ENCODE assay signal across 29 mouse cellular contexts in the genomic region with DNA sequence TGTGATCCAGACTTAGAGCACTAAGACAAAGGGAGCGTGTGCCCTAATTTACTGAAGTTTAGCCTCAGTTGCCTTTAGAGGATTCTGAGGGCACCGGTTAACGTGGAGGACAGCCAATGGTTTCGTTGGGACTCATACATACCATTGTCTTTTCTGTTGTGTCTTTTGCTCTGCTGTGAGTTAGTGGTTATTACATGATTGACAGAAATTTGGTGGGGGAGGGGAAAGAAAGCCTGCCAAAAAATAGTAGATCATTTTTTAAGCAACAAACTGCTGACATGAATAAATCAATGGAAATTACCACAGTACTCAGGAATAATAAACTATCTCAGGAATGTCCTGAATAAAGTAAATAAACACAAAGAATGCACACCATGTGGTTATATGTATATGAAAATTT.
DNase-seq lines count a peak whose midpoint lies in the region; ATAC-seq and TF ChIP-seq lines count a peak whose summit lies in the region.
"Had no signal": no experiment of that assay in that cellular context is flagged by ENCODE, and none has a peak within 500 bp of the region (broad histone marks: within the 10 kb centered on the region; RNA-seq: fewer than 3 reads in every experiment).

No protein-coding gene starts in this region.

- DNase-seq in hindbrain, embryonic 11.5 days (ENCODE audit: low spot score), result no peak
- no peak for DNase-seq in lung, postnatal 0 days (ENCODE audit: low spot score)
- peak; percentile 38 for DNase-seq in adipocyte (ENCODE audit: low spot score)
- no peak for DNase-seq in left cerebral cortex, adult 18-20 months (ENCODE audit: low spot score in 2 of 2)
- DNase-seq in layer of hippocampus, adult 9-10 months (ENCODE audit: low spot score), result no peak
- DNase-seq: adrenal gland, adult 8-10 months; B cell, adult 2 months; cerebellum, adult 2 months; cerebellum, postnatal 25 days; gastrocnemius, postnatal 25 days; heart, adult 11 months; heart, postnatal 36 days; kidney, postnatal 25 days; lung, postnatal 36 days; right cerebral cortex, postnatal 14 days; thymus, postnatal 4 days had no signal

- H3K9ac ChIP-seq in hindbrain, embryonic 13.5 days, result no peak overlapping the region
- H3K9ac ChIP-seq in hindbrain, embryonic 11.5 days (ENCODE audit: low read depth, low read length), result no peak overlapping the region
- H3K9ac ChIP-seq in lung, embryonic 15.5 days, result no peak overlapping the region
- H3K9ac ChIP-seq in lung, postnatal 0 days (replicated peaks; ENCODE audit: low read depth), result no peak overlapping the region
- H3K9ac ChIP-seq: heart, embryonic 15.5 days; limb, embryonic 13.5 days; midbrain, embryonic 12.5 days; neural tube, embryonic 12.5 days had no signal

- no peak for TF ChIP-seq EP300 in lung, postnatal 0 days (IDR thresholded peaks at IDR 0.05)

- H3K4me2 ChIP-seq in hindbrain, embryonic 13.5 days, result no peak overlapping the region
- no peak overlapping the region for H3K4me2 ChIP-seq in hindbrain, embryonic 11.5 days (replicated peaks; ENCODE audit: low read depth, low read length)
- H3K4me2 ChIP-seq in lung, embryonic 15.5 days, result no peak overlapping the region
- H3K4me2 ChIP-seq in lung, postnatal 0 days (replicated peaks; ENCODE audit: low read depth, low read length), result no peak overlapping the region
- H3K4me2 ChIP-seq: heart, embryonic 15.5 days; limb, embryonic 13.5 days; liver, embryonic 11.5 days; midbrain, embryonic 12.5 days; neural tube, embryonic 12.5 days had no signal

- no peak for TF ChIP-seq CTCF in lung, postnatal 0 days (IDR thresholded peaks at IDR 0.05)

- ATAC-seq in hindbrain, embryonic 13.5 days (ENCODE audit: low FRiP score), result no peak
- no peak for ATAC-seq in hindbrain, embryonic 11.5 days (ENCODE audit: low FRiP score)
- ATAC-seq in lung, embryonic 15.5 days (ENCODE audit: borderline replicate concordance, extremely low read depth, low FRiP score, low TSS enrichment), result peak; percentile 29; the same call in 1 of the 2 replicates
- ATAC-seq in lung, postnatal 0 days, result no peak
- ATAC-seq: activated CD4-positive, CD25-positive, alpha-beta regulatory T cell, adult 4 months; intestine, postnatal 0 days had no signal

- H3K27ac ChIP-seq in hindbrain, embryonic 13.5 days, result peak overlapping the region; percentile 50
- no peak overlapping the region for H3K27ac ChIP-seq in hindbrain, embryonic 11.5 days (ENCODE audit: low read depth, low read length)
- no peak overlapping the region for H3K27ac ChIP-seq in lung, embryonic 15.5 days
- no peak overlapping the region for H3K27ac ChIP-seq in lung, postnatal 0 days (ENCODE audit: low read length)
- H3K27ac ChIP-seq: heart, embryonic 10.5 days; heart, embryonic 15.5 days; neural tube, embryonic 12.5 days had no signal

- 75% methylated on average over 4 of the region's 4 CpGs for WGBS in hindbrain, embryonic 13.5 days
- WGBS in hindbrain, embryonic 11.5 days, result 90% methylated on average over 4 of the region's 4 CpGs
- WGBS in lung, embryonic 15.5 days, result 60% methylated on average over 4 of the region's 4 CpGs
- WGBS in lung, postnatal 0 days, result 66% methylated on average over 4 of the region's 4 CpGs

- H3K4me1 ChIP-seq in hindbrain, embryonic 13.5 days (replicated peaks), result peaks cover 78% of the 10 kb centered on the region
- H3K4me1 ChIP-seq in hindbrain, embryonic 11.5 days (replicated peaks; ENCODE audit: control insufficient read depth, insufficient read depth, low read length), result peaks cover 16% of the 10 kb centered on the region
- H3K4me1 ChIP-seq in lung, embryonic 15.5 days, result peaks cover 55% of the 10 kb centered on the region
- 0 out of 2 replicates have a peak, but pooled peaks cover 2% of the 10 kb centered on the region for H3K4me1 ChIP-seq in lung, postnatal 0 days (ENCODE audit: insufficient read depth, low read depth, low read length)

- no peaks in the 10 kb centered on the region for H3K9me3 ChIP-seq in hindbrain, embryonic 13.5 days
- no peaks in the 10 kb centered on the region for H3K9me3 ChIP-seq in hindbrain, embryonic 11.5 days (ENCODE audit: control insufficient read depth, low read length)
- H3K9me3 ChIP-seq in lung, embryonic 15.5 days, result no peaks in the 10 kb centered on the region
- H3K9me3 ChIP-seq in lung, postnatal 0 days (ENCODE audit: low read length), result peaks cover 3% of the 10 kb centered on the region; the same call in 1 of the 2 replicates
- H3K9me3 ChIP-seq: heart, embryonic 10.5 days; heart, embryonic 15.5 days; limb, embryonic 13.5 days; midbrain, embryonic 12.5 days; neural tube, embryonic 12.5 days had no signal

- no peak overlapping the region for H3K4me3 ChIP-seq in hindbrain, embryonic 13.5 days
- H3K4me3 ChIP-seq in hindbrain, embryonic 11.5 days (ENCODE audit: low read depth, low read length), result no peak overlapping the region
- H3K4me3 ChIP-seq in lung, embryonic 15.5 days, result no peak overlapping the region
- H3K4me3 ChIP-seq in lung, postnatal 0 days (ENCODE audit: low read depth, low read length), result no peak overlapping the region
- H3K4me3 ChIP-seq: erythroblast, embryonic 14.5 days; heart, embryonic 10.5 days; heart, embryonic 15.5 days; limb, embryonic 13.5 days; megakaryocyte, embryonic 14.5 days; midbrain, embryonic 12.5 days; myocyte; neural tube, embryonic 12.5 days had no signal

- H3K36me3 ChIP-seq in hindbrain, embryonic 13.5 days, result peaks cover 5% of the 10 kb centered on the region; the same call in 1 of the 2 replicates
- H3K36me3 ChIP-seq in hindbrain, embryonic 11.5 days (ENCODE audit: control insufficient read depth, insufficient read depth, low read length), result 0 out of 2 replicates have a peak, but pooled peaks cover 2% of the 10 kb centered on the region
- H3K36me3 ChIP-seq in lung, embryonic 15.5 days, result no peaks in the 10 kb centered on the region
- no peaks in the 10 kb centered on the region for H3K36me3 ChIP-seq in lung, postnatal 0 days (ENCODE audit: insufficient read depth, low read length)
- H3K36me3 ChIP-seq: heart, embryonic 15.5 days had no signal

- H3K27me3 ChIP-seq in hindbrain, embryonic 13.5 days, result no peaks in the 10 kb centered on the region
- no peaks in the 10 kb centered on the region for H3K27me3 ChIP-seq in hindbrain, embryonic 11.5 days (ENCODE audit: control insufficient read depth, insufficient read depth, low read length)
- H3K27me3 ChIP-seq in lung, embryonic 15.5 days, result no peaks in the 10 kb centered on the region
- no peaks in the 10 kb centered on the region for H3K27me3 ChIP-seq in lung, postnatal 0 days (replicated peaks; ENCODE audit: insufficient read depth, low read length)
- H3K27me3 ChIP-seq: heart, embryonic 15.5 days; limb, embryonic 13.5 days; megakaryocyte, embryonic 14.5 days; midbrain, embryonic 12.5 days; neural tube, embryonic 12.5 days had no signal
